Comparison of ENCODE assay signal across 30 mouse cellular contexts in genomic region chr5:100270841-100271686, GRCm38 (mm10).
A peak's percentile ranks its signal among the peaks of the same experiment; 100 is the strongest.
DNase-seq lines count a peak whose midpoint lies in the region; ATAC-seq lines count a peak whose summit lies in the region.
"Had no signal": no experiment of that assay in that cellular context is flagged by ENCODE, and none has a peak within 500 bp of the region (broad histone marks: within the 10 kb centered on the region; RNA-seq: fewer than 3 reads in every experiment).

No protein-coding gene starts in this region.

- H3K9me3 ChIP-seq in midbrain, embryonic 13.5 days: no peaks in the 10 kb centered on the region
- no peaks in the 10 kb centered on the region for H3K9me3 ChIP-seq in midbrain, embryonic 11.5 days (ENCODE audit: control insufficient read depth, low read length)
- H3K9me3 ChIP-seq in midbrain, embryonic 16.5 days (replicated peaks; ENCODE audit: control insufficient read depth, low read length, poor library complexity, severe bottlenecking): no peaks in the 10 kb centered on the region
- H3K9me3 ChIP-seq: embryonic facial prominence, embryonic 13.5 days; intestine, embryonic 15.5 days; liver, embryonic 15.5 days; midbrain, embryonic 12.5 days; neural tube, embryonic 12.5 days had no signal

- peak; percentile 83 for ATAC-seq in midbrain, embryonic 13.5 days
- no peak for ATAC-seq in midbrain, embryonic 11.5 days (ENCODE audit: low FRiP score)
- peak; percentile 79 for ATAC-seq in midbrain, embryonic 16.5 days
- ATAC-seq: hindbrain, embryonic 16.5 days; intestine, embryonic 15.5 days had no signal

- peak; percentile 42 to 43 for DNase-seq in cerebellum, postnatal 10 days
- DNase-seq in cerebellum, adult 18-20 months: no peak
- peak; percentile 62 for DNase-seq in heart, adult 11 months
- DNase-seq in heart, postnatal 14 days: no peak
- DNase-seq in midbrain, embryonic 11.5 days (ENCODE audit: low spot score, missing footprints): no peak
- no peak for DNase-seq in MN1 (ENCODE audit: low spot score)
- DNase-seq: adrenal gland, postnatal 25 days; cerebellum, adult 9-10 months; gastrocnemius, postnatal 14 days; kidney, adult 9 months; kidney, postnatal 10 days; lung, embryonic 14.5 days; lung, postnatal 14 days; right cerebral cortex, postnatal 4 days; thymus, adult 18-20 months; thymus, postnatal 25 days had no signal

- H3K27ac ChIP-seq in midbrain, embryonic 13.5 days: no peak overlapping the region
- no peak overlapping the region for H3K27ac ChIP-seq in midbrain, embryonic 11.5 days (ENCODE audit: low read depth, low read length)
- 0 out of 2 replicates have a peak overlapping the region, but pooled peaks have one; percentile 5 for H3K27ac ChIP-seq in midbrain, embryonic 16.5 days (ENCODE audit: low read length)
- H3K27ac ChIP-seq: embryonic facial prominence, embryonic 13.5 days; hindbrain, embryonic 10.5 days; intestine, embryonic 15.5 days; limb, embryonic 12.5 days; liver, embryonic 15.5 days; midbrain, embryonic 12.5 days; neural tube, embryonic 12.5 days; stomach, postnatal 0 days had no signal

- H3K4me3 ChIP-seq in midbrain, embryonic 13.5 days (replicated peaks): no peak overlapping the region
- H3K4me3 ChIP-seq in midbrain, embryonic 11.5 days (ENCODE audit: low read depth, low read length): no peak overlapping the region
- no peak overlapping the region for H3K4me3 ChIP-seq in midbrain, embryonic 16.5 days (ENCODE audit: low read depth, low read length)
- H3K4me3 ChIP-seq: embryonic facial prominence, embryonic 13.5 days; heart, embryonic 12.5 days; hindbrain, embryonic 10.5 days; intestine, embryonic 15.5 days; limb, embryonic 12.5 days; liver, embryonic 15.5 days; midbrain, embryonic 12.5 days; myocyte; neural tube, embryonic 12.5 days had no signal

- H3K36me3 ChIP-seq in midbrain, embryonic 13.5 days: no peaks in the 10 kb centered on the region
- no peaks in the 10 kb centered on the region for H3K36me3 ChIP-seq in midbrain, embryonic 11.5 days (ENCODE audit: control insufficient read depth, insufficient read depth, low read length)
- H3K36me3 ChIP-seq in midbrain, embryonic 16.5 days (ENCODE audit: control insufficient read depth, insufficient read depth, low read length): no peaks in the 10 kb centered on the region
- H3K36me3 ChIP-seq: embryonic facial prominence, embryonic 13.5 days; G1E; heart, embryonic 12.5 days; hindbrain, embryonic 10.5 days; intestine, embryonic 15.5 days; limb, embryonic 12.5 days; liver, embryonic 15.5 days; midbrain, embryonic 12.5 days; neural tube, embryonic 12.5 days had no signal

- H3K4me2 ChIP-seq in midbrain, embryonic 13.5 days (replicated peaks): no peak overlapping the region
- H3K4me2 ChIP-seq in midbrain, embryonic 11.5 days: no peak overlapping the region
- no peak overlapping the region for H3K4me2 ChIP-seq in midbrain, embryonic 16.5 days (ENCODE audit: low read length)
- H3K4me2 ChIP-seq: embryonic facial prominence, embryonic 13.5 days; heart, embryonic 12.5 days; intestine, embryonic 15.5 days; limb, embryonic 12.5 days; liver, embryonic 15.5 days; lung, embryonic 14.5 days; midbrain, embryonic 12.5 days; neural tube, embryonic 12.5 days had no signal

- intact Hi-C loops in heart, postnatal 14 days (cut with DNase I): no loop called here

- H3K4me1 ChIP-seq in midbrain, embryonic 13.5 days (replicated peaks): peaks cover 6% of the 10 kb centered on the region; the same call in 1 of the 2 replicates
- H3K4me1 ChIP-seq in midbrain, embryonic 11.5 days (ENCODE audit: control insufficient read depth, insufficient read depth, low read length): no peaks in the 10 kb centered on the region
- H3K4me1 ChIP-seq in midbrain, embryonic 16.5 days (ENCODE audit: control insufficient read depth, insufficient read depth, low read length): 0 out of 2 replicates have a peak, but pooled peaks cover 2% of the 10 kb centered on the region
- H3K4me1 ChIP-seq: intestine, embryonic 15.5 days; liver, embryonic 15.5 days; midbrain, embryonic 12.5 days; neural tube, embryonic 12.5 days had no signal

- no peak overlapping the region for H3K9ac ChIP-seq in midbrain, embryonic 13.5 days (replicated peaks)
- no peak overlapping the region for H3K9ac ChIP-seq in midbrain, embryonic 11.5 days (ENCODE audit: low read length)
- no peak overlapping the region for H3K9ac ChIP-seq in midbrain, embryonic 16.5 days (ENCODE audit: low read depth, low read length)
- H3K9ac ChIP-seq: embryonic facial prominence, embryonic 13.5 days; heart, embryonic 12.5 days; intestine, embryonic 15.5 days; limb, embryonic 12.5 days; liver, embryonic 15.5 days; lung, embryonic 14.5 days; midbrain, embryonic 12.5 days; neural tube, embryonic 12.5 days had no signal

- H3K27me3 ChIP-seq in midbrain, embryonic 13.5 days: no peaks in the 10 kb centered on the region; the same call in 1 of the 2 replicates
- no peaks in the 10 kb centered on the region for H3K27me3 ChIP-seq in midbrain, embryonic 11.5 days (ENCODE audit: control insufficient read depth, insufficient read depth, low read length)
- no peaks in the 10 kb centered on the region for H3K27me3 ChIP-seq in midbrain, embryonic 16.5 days (ENCODE audit: control insufficient read depth, insufficient read depth, low read depth, low read length)
- H3K27me3 ChIP-seq: embryonic facial prominence, embryonic 13.5 days; intestine, embryonic 15.5 days; limb, embryonic 12.5 days; liver, embryonic 15.5 days; neural tube, embryonic 12.5 days had no signal

- WGBS in midbrain, embryonic 13.5 days: 44% methylated on average over 12 of the region's 12 CpGs
- WGBS in midbrain, embryonic 11.5 days: 56% methylated on average over 12 of the region's 12 CpGs
- 40% methylated on average over 12 of the region's 12 CpGs for WGBS in midbrain, embryonic 16.5 days

Comparison
In these comparisons a context has a peak if more than half of its experiments do, and no peak if none do; other contexts are left out.
1. DNase-seq: peak in cerebellum, postnatal 10 days (2 of 2) and heart, adult 11 months (single experiment); none in cerebellum, adult 18-20 months (0 of 2), heart, postnatal 14 days (0 of 2), midbrain, embryonic 11.5 days (single experiment) and MN1 (single experiment).